Mouse (Mus musculus): ENCODE data around the gene Pigk. TPM values are rescaled to one million over a fixed set of nuclear protein-coding genes. Genes with fewer than 3 reads are reported as not detected.
A peak's percentile ranks its signal among the peaks of the same experiment; 100 is the strongest.

Pigk gene
- polyA plus RNA-seq, 1 experiment from 2014 or later: 59.6 TPM

DNA sequence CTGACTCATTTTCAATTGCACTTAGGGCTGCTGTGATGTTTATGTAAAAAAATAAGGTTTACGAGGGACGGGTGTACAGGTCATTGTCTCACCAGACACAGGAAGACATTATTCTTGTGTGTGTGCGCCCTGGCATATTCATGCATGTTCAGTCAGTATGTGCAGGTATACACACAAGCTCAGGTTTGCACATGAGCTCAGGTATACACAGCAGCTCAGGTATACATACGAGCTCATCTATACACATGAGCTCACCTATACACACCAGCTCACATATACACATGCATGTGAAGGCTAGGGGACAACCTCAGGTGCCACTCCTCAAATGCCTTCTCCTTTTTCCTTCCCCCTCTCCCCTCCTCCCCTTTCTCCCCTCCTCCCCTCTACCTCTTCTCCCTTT lies 147.6 kb downstream of the Pigk start:
- WGBS: 87% methylated on average over 4 of the region's 4 CpGs

DNA sequence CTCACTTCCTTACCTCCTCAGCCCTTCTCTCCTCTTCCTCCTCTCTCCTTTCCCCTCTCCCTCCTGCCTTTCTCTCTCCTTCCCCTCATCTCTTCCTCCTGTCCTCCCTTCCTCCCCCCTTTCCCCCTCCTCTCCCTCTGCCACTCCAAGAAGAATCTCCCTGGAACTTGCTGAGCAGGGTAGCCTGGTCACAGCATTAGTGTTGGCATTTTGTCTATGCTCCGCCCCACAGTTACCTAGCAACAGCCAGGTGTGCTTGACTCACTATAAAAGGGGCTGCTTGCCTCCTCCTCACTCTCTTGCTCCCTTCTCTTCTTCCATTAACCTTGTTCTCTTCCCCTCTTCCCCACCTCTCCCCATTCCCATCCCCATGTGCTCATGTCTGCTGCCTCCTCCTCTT lies 148.1 kb downstream of the Pigk start:
- Histone ChIP-seq H3K27ac (ENCODE audit: low read length) (no peak overlapping the region), H3K9me3 (replicated peaks; ENCODE audit: control insufficient read depth, low read length, poor library complexity, severe bottlenecking) (no peaks in the 10 kb centered on the region), H3K27me3 (ENCODE audit: control insufficient read depth, insufficient read depth, low read depth, low read length) (no peaks in the 10 kb centered on the region), H3K36me3 (ENCODE audit: control insufficient read depth, insufficient read depth, low read length) (no peaks in the 10 kb centered on the region), H3K4me3 (ENCODE audit: low read depth, low read length) (no peak overlapping the region), H3K4me2 (ENCODE audit: low read length) (no peak overlapping the region), H3K4me1 (ENCODE audit: control insufficient read depth, insufficient read depth, low read length) (no peaks in the 10 kb centered on the region), H3K9ac (ENCODE audit: low read depth, low read length) (no peak overlapping the region)
- no peak for ATAC-seq
- 83% methylated on average over 1 of the region's 1 CpGs for WGBS

More for the DNA sequence above, 147.6 kb downstream of the Pigk start:
- H3K36me3 ChIP-seq (ENCODE audit: control insufficient read depth, insufficient read depth, low read length): no peaks in the 10 kb centered on the region
- H3K27me3 ChIP-seq (ENCODE audit: control insufficient read depth, insufficient read depth, low read depth, low read length): no peaks in the 10 kb centered on the region
- H3K27ac ChIP-seq (ENCODE audit: low read length): no peak overlapping the region
- H3K4me2 ChIP-seq (ENCODE audit: low read length): no peak overlapping the region
- H3K9ac ChIP-seq (ENCODE audit: low read depth, low read length): no peak overlapping the region
- peaks cover 2% of the 10 kb centered on the region; the same call in 1 of the 2 replicates for H3K4me1 ChIP-seq (ENCODE audit: control insufficient read depth, insufficient read depth, low read length)
- no peak for ATAC-seq
- no peak overlapping the region for H3K4me3 ChIP-seq (ENCODE audit: low read depth, low read length)
- no peaks in the 10 kb centered on the region for H3K9me3 ChIP-seq (replicated peaks; ENCODE audit: control insufficient read depth, low read length, poor library complexity, severe bottlenecking)

DNA sequence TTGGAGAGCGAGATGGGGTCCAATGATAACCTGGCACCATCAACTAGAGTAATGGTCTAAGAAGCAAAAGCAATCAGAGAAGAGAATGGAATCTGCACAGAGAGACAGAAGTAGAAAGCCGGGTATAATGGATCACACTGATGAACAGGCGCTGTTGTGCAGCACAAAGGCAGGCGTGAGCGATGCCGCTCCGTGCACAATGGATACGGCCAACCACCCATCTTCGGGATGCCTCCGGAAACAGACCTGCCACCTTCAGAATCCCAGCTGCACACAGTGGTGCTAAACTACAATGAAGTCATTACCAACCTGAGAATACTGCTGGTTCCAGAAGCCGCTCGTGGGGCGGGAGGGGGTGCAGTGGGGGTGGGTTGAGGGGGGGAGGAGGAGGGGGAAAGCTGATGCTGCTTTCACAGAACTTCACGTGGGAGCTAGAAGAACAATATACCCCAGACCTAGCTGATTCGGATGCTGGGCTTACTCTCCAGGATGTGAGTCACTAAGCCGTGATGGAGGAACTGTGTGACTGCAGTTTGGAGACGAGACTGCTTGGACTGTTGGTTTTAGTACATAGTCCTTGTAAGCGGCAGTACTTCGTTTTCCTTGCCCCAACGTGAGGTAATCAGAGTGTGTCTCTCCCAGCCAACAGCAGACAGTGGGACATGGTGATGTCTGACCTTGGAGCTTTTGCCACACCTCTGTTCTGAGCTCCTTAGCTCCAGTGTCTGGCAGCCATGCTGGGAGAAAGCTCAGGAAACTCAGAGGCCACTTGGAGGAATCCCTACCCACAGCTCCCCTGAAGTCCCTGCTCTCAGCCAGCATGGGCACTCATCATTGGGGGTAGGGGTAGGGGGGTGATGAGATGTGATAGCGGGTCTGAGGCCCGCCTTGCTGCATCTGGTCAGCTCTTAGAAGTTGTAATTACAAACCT lies 152.4 kb downstream of the Pigk start:
- Histone ChIP-seq H3K27ac (ENCODE audit: low read length) (0 out of 2 replicates have a peak overlapping the region, but pooled peaks have one; percentile 7), H3K4me2 (ENCODE audit: low read length) (no peak overlapping the region), H3K9ac (ENCODE audit: low read depth, low read length) (no peak overlapping the region), H3K4me1 (ENCODE audit: control insufficient read depth, insufficient read depth, low read length) (no peaks in the 10 kb centered on the region; the same call in 1 of the 2 replicates), H3K9me3 (replicated peaks; ENCODE audit: control insufficient read depth, low read length, poor library complexity, severe bottlenecking) (no peaks in the 10 kb centered on the region), H3K4me3 (ENCODE audit: low read depth, low read length) (no peak overlapping the region), H3K36me3 (ENCODE audit: control insufficient read depth, insufficient read depth, low read length) (no peaks in the 10 kb centered on the region), H3K27me3 (ENCODE audit: control insufficient read depth, insufficient read depth, low read depth, low read length) (no peaks in the 10 kb centered on the region)
- ATAC-seq: no peak
- WGBS: 82% methylated on average over 22 of the region's 22 CpGs

DNA sequence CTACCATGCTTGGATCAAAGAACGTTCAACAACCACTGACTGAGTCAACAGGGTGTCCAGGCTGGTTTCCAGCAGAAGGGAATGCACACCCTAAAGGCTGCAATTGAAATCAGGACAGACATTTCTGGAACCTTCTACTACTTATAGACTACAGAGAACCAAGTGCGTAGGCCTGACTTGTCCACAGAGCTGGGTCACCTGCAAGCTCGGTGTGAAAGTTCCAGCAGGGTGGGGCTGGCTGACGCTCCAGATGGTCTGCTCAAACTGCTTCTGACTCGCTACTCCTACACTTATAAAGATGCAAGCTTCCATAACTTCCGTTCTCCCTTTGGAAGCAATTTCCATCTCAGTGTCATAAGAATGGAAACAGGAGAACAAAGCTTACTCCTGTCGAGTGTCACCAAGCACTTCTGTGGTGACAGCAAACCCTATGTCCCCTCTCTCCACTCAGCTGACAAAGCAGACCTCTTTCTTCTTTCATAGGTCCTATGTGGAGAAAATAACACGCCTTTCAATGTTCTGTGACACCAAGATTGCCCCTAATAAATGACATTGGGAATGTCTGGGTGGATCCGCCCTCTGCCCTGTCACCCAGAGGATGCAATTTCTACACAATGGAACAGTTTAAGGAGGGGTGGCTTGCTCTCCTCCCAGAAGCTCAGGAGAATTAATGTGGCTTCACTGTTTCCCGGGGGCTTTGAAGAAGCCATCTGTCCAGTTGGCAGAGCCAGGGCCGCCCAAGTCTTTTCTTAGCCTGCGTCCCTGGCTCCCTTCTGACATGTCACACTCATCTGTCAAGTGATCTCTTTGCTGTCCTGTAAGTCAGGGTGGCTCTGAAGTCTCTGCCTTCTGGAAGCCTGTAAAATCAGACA lies 154.0 kb downstream of the Pigk start:
- no peak overlapping the region for H3K4me2 ChIP-seq (ENCODE audit: low read length)
- no peak overlapping the region for H3K4me3 ChIP-seq (ENCODE audit: low read depth, low read length)
- H3K4me1 ChIP-seq (ENCODE audit: control insufficient read depth, insufficient read depth, low read length): peaks cover 12% of the 10 kb centered on the region
- no peak overlapping the region for H3K9ac ChIP-seq (ENCODE audit: low read depth, low read length)
- no peaks in the 10 kb centered on the region for H3K27me3 ChIP-seq (ENCODE audit: control insufficient read depth, insufficient read depth, low read depth, low read length)
- H3K9me3 ChIP-seq (replicated peaks; ENCODE audit: control insufficient read depth, low read length, poor library complexity, severe bottlenecking): no peaks in the 10 kb centered on the region
- H3K36me3 ChIP-seq (ENCODE audit: control insufficient read depth, insufficient read depth, low read length): no peaks in the 10 kb centered on the region
- WGBS: 70% methylated on average over 12 of the region's 12 CpGs
- no peak overlapping the region for H3K27ac ChIP-seq (ENCODE audit: low read length)
- ATAC-seq: no peak

DNA sequence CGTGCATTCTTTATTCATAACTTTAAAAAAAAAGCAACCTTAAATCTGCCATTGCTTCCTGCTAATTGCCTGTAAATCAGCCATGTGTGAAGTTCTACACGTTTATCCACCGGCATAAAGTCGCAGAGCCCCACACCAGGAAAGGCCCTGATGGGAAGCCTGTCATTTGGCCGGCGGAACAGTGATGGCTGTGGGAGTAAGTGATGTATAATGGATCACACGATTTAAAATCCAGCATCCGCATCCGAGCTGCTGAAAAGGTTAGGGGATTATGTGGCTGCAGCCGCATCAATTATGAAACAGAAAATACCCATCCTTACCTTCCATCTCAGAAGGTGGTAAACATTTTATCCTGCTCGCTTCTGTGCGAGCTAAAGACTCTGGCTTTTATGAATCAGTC lies 158.2 kb downstream of the Pigk start:
- ATAC-seq: peak; percentile 60; the same call in 1 of the 2 replicates
- Histone ChIP-seq H3K9me3 (replicated peaks; ENCODE audit: control insufficient read depth, low read length, poor library complexity, severe bottlenecking) (no peaks in the 10 kb centered on the region), H3K27me3 (ENCODE audit: control insufficient read depth, insufficient read depth, low read depth, low read length) (no peaks in the 10 kb centered on the region), H3K36me3 (ENCODE audit: control insufficient read depth, insufficient read depth, low read length) (no peaks in the 10 kb centered on the region), H3K27ac (ENCODE audit: low read length) (peak overlapping the region; percentile 73), H3K9ac (ENCODE audit: low read depth, low read length) (no peak overlapping the region), H3K4me3 (ENCODE audit: low read depth, low read length) (no peak overlapping the region), H3K4me2 (ENCODE audit: low read length) (peak overlapping the region; percentile 4), H3K4me1 (ENCODE audit: control insufficient read depth, insufficient read depth, low read length) (peaks cover 21% of the 10 kb centered on the region)
- 24% methylated on average over 12 of the region's 12 CpGs for WGBS

DNA sequence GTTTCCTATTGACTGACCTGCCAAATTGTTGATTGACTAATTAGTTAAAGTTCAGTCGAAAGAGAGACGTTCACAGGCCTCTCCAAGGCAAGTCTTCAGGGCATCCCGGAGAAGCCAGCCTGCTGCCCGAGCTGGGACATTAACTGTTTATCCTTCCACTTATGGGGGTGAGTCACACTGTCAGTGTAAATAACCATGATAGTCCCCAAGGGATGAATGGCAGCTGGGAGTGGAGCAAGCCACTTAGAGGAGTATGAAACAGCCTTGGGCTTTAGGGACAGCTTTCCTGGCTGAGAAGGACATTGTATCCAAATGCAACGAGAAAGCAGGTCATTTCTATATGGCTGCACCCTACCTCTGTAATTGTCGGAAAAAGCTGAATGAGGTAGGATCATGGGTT lies 158.7 kb downstream of the Pigk start:
- H3K4me1 ChIP-seq (ENCODE audit: control insufficient read depth, insufficient read depth, low read length): peaks cover 21% of the 10 kb centered on the region
- H3K4me2 ChIP-seq (ENCODE audit: low read length): peak overlapping the region; percentile 4
- H3K4me3 ChIP-seq (ENCODE audit: low read depth, low read length): no peak overlapping the region
- H3K36me3 ChIP-seq (ENCODE audit: control insufficient read depth, insufficient read depth, low read length): no peaks in the 10 kb centered on the region
- no peaks in the 10 kb centered on the region for H3K9me3 ChIP-seq (replicated peaks; ENCODE audit: control insufficient read depth, low read length, poor library complexity, severe bottlenecking)
- WGBS: 31% methylated on average over 6 of the region's 6 CpGs
- H3K9ac ChIP-seq (ENCODE audit: low read depth, low read length): no peak overlapping the region
- peak overlapping the region; percentile 73 for H3K27ac ChIP-seq (ENCODE audit: low read length)
- ATAC-seq: no peak
- no peaks in the 10 kb centered on the region for H3K27me3 ChIP-seq (ENCODE audit: control insufficient read depth, insufficient read depth, low read depth, low read length)

DNA sequence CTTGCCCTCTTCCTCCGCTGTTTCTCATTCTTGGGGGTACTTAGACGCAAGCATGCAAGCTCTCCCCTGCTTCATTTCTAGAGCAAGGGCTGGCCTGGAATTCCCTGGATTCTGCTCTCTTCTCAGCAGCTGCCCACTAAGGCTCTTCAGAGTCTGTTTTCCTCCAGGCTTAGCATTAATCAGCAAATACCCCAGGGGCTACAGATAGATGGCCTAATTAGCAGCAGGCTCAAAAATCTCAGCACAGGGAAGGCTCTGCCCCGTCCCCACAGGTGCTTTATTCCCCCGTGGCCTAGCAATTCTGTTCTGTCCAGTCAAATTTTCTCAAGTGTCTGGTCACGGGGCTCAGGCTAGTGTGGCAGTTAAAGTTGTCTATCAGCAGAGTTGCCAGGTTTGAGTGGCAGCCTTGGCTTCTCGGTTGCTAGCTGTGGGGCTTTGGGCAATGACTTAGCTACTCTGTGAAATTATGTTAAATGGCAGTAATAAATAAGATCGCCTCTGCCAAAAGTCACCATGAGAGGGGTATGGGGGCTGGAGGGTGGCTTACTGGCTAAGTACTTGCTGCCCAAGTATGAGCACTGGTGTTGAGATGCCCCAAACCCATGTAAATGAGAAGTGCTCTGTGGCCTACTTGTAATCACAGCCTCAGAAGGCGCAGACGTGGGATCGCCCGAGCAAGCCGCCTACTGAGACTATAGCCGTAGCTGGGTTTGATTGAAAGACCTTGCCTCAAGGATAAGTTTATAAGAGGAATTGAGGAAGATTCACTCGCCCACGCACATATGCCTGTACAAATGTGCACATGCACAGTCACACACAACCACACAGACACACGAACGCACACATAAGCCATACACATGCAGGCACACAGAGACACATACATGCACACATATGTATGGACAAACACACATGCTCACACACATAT lies 160.8 kb downstream of the Pigk start:
- Histone ChIP-seq H3K27ac (ENCODE audit: low read length) (peak overlapping the region; percentile 38; the same call in 1 of the 2 replicates), H3K9me3 (replicated peaks; ENCODE audit: control insufficient read depth, low read length, poor library complexity, severe bottlenecking) (no peaks in the 10 kb centered on the region), H3K4me3 (ENCODE audit: low read depth, low read length) (no peak overlapping the region), H3K36me3 (ENCODE audit: control insufficient read depth, insufficient read depth, low read length) (no peaks in the 10 kb centered on the region), H3K27me3 (ENCODE audit: control insufficient read depth, insufficient read depth, low read depth, low read length) (no peaks in the 10 kb centered on the region), H3K9ac (ENCODE audit: low read depth, low read length) (no peak overlapping the region), H3K4me1 (ENCODE audit: control insufficient read depth, insufficient read depth, low read length) (peaks cover 21% of the 10 kb centered on the region), H3K4me2 (ENCODE audit: low read length) (no peak overlapping the region)
- no peak for ATAC-seq
- WGBS: 63% methylated on average over 17 of the region's 17 CpGs

DNA sequence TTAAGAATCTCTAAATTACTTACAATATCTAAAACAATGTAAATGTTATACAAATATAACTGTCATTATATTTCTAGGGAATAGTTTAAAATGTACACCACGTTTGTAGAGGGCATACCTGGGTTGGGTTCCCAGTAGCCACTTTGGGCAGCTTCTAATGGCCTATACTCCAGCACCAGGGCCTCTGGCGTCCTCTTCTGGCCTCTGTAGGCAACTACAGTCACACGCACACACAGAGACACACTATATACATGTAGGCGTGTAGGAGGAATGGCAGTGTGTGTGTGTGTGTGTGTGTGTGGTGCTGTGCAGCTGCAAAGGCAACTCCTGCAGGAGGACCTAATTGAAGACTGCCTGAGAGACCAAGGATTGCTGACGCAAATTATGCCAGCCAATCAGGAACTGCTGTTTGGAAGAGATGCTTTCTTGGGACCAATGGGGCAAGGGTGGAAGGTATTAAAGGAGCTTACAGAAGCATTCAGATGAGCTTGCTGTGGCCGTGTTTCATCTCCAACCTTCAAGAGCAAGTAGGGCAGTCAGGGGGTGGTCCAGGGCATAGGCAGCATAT lies 161.9 kb downstream of the Pigk start:
- 81% methylated on average over 6 of the region's 6 CpGs for WGBS
- Histone ChIP-seq H3K9me3 (replicated peaks; ENCODE audit: control insufficient read depth, low read length, poor library complexity, severe bottlenecking) (no peaks in the 10 kb centered on the region), H3K4me2 (ENCODE audit: low read length) (no peak overlapping the region), H3K9ac (ENCODE audit: low read depth, low read length) (no peak overlapping the region), H3K27ac (ENCODE audit: low read length) (no peak overlapping the region), H3K27me3 (ENCODE audit: control insufficient read depth, insufficient read depth, low read depth, low read length) (no peaks in the 10 kb centered on the region), H3K4me1 (ENCODE audit: control insufficient read depth, insufficient read depth, low read length) (peaks cover 26% of the 10 kb centered on the region), H3K4me3 (ENCODE audit: low read depth, low read length) (no peak overlapping the region), H3K36me3 (ENCODE audit: control insufficient read depth, insufficient read depth, low read length) (no peaks in the 10 kb centered on the region)
- ATAC-seq: no peak

Measured in midbrain, embryonic 16.5 days (tissue).